Mouse (Mus musculus): ENCODE data around the gene Olfr401. TPM values are rescaled to one million over a fixed set of nuclear protein-coding genes. Genes with fewer than 3 reads are reported as not detected.
"Not testable (repeated sequence)": the region's sequence is repeated elsewhere in the genome, so short reads cannot be mapped to it uniquely, and the experiment has no call there.

Olfr401 gene
- not detected in 2 replicates for polyA plus RNA-seq (2016; fragmentation: Nextera tagmentation; extraction: Ambion mirVana)

DNA sequence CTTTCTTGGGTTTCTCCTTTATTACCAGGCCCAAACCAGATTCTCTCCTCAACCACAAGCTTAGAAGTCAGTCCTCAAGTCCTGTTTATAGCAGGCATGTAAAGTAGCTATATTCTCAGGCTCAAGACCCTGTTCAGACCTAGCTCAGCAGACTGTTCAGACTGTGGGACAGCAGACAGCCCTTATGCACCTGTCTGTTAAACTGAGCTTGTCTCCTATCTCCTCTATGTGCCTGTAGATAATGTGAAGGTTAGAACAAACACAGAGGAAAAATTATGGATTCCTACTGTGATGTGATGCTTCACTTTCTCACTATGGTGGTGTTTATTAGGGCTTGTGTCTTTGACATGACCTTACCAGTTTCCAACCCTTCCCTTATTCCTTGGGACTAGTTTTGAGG lies at the start of gene Olfr401:
Olfr401 (plus strand) TSS at position 301 of the 400 bp plus-strand sequence.
- no peaks in the 10 kb centered on the region for H3K4me1 ChIP-seq
- H3K4me3 ChIP-seq: no peak within 1 kb of the TSS
- H3K4me2 ChIP-seq (replicated peaks): no peak within 1 kb of the TSS
- H3K36me3 ChIP-seq: no peaks in the 10 kb centered on the region
- no peak for ATAC-seq (ENCODE audit: insufficient number of reproducible peaks, insufficient read depth, low FRiP score, low TSS enrichment)
- no peak within 1 kb of the TSS for H3K27ac ChIP-seq
- H3K27me3 ChIP-seq: no peaks in the 10 kb centered on the region
- H3K9ac ChIP-seq: no peak within 1 kb of the TSS
- peaks cover 8% of the 10 kb centered on the region for H3K9me3 ChIP-seq

DNA sequence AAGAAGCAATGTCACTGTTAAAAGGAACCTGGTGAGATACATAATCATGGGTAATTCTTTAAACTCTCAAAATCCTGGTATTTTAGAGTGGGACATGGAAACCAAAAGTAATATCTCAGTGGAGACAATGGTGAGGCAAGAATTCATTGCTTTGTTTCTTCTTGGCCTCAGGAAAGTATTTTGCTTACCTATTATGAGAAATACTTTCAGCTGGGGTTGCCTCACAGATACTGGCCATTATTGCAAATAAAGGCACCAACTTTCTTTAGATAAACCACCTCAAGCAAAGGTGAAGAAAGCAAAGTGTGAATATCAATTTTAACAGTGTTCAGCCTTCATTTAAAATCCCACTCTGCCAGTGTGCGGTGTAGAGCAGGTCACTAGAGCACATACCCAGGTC lies 43.9 kb upstream of the Olfr401 start, which contains the start of gene Zfp616:
Zfp616 (plus strand) TSS at position 301 of the 400 bp plus-strand sequence.
- H3K9ac ChIP-seq: no peak within 1 kb of the TSS
- no peak within 1 kb of the TSS for H3K4me3 ChIP-seq
- no peaks in the 10 kb centered on the region for H3K4me1 ChIP-seq
- H3K27me3 ChIP-seq: no peaks in the 10 kb centered on the region
- H3K4me2 ChIP-seq (replicated peaks): no peak within 1 kb of the TSS
- H3K27ac ChIP-seq: no peak within 1 kb of the TSS
- 89% methylated on average over 1 of the region's 1 CpGs for WGBS
- 0 out of 2 replicates have a peak, but pooled peaks cover 3% of the 10 kb centered on the region for H3K9me3 ChIP-seq
- ATAC-seq (ENCODE audit: insufficient number of reproducible peaks, insufficient read depth, low FRiP score, low TSS enrichment): no peak
- H3K36me3 ChIP-seq: no peaks in the 10 kb centered on the region

DNA sequence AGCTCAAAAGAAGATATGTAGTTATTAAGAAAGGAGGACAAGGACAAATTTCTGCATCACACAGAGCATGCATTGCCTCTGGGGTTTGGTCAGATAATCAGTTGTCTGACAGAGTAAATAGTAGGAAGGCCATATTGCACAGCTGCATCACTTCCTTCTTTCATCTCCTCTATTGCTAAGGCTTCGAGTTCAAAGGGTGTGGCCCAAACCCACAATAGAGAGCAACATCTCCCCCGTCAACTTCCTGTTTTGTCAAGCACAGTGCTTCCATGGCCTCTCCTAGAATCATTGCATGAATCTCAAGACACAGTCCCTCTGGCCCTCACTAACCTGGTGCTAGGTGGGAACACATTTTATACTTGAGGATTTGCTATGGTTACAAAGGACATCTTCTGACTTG lies 12.8 kb upstream of the Olfr401 start:
- no peak for ATAC-seq (ENCODE audit: insufficient number of reproducible peaks, insufficient read depth, low FRiP score, low TSS enrichment)
- no peak overlapping the region for H3K9ac ChIP-seq
- H3K4me1 ChIP-seq: no peaks in the 10 kb centered on the region
- no peak overlapping the region for H3K4me3 ChIP-seq
- 63% methylated on average over 2 of the region's 2 CpGs for WGBS
- H3K4me2 ChIP-seq (replicated peaks): no peak overlapping the region
- H3K36me3 ChIP-seq: no peaks in the 10 kb centered on the region
- H3K9me3 ChIP-seq: no peaks in the 10 kb centered on the region
- H3K27me3 ChIP-seq: no peaks in the 10 kb centered on the region
- H3K27ac ChIP-seq: no peak overlapping the region

GRCm38 (mm10) chr11:74101507-74101906 lies 12.0 kb upstream of the Olfr401 start:
- Histone ChIP-seq H3K4me2 (replicated peaks) (no peak overlapping the region), H3K36me3 (no peaks in the 10 kb centered on the region), H3K4me3 (no peak overlapping the region), H3K4me1 (no peaks in the 10 kb centered on the region), H3K27me3 (no peaks in the 10 kb centered on the region), H3K9me3 (no peaks in the 10 kb centered on the region), H3K9ac (no peak overlapping the region), H3K27ac (no peak overlapping the region)
- no peak for ATAC-seq (ENCODE audit: insufficient number of reproducible peaks, insufficient read depth, low FRiP score, low TSS enrichment)
- 50% methylated on average over 2 of the region's 2 CpGs for WGBS

- Histone ChIP-seq H3K9ac (no peak overlapping the region), H3K4me2 (replicated peaks) (no peak overlapping the region), H3K4me1 (no peaks in the 10 kb centered on the region), H3K27me3 (no peaks in the 10 kb centered on the region), H3K36me3 (no peaks in the 10 kb centered on the region), H3K4me3 (no peak overlapping the region), H3K27ac (no peak overlapping the region), H3K9me3 (no peaks in the 10 kb centered on the region)
- WGBS: 29% methylated on average over 5 of the region's 5 CpGs
- no peak for ATAC-seq (ENCODE audit: insufficient number of reproducible peaks, insufficient read depth, low FRiP score, low TSS enrichment)
Measured at GRCm38 (mm10) chr11:74105066-74105465, 8.4 kb upstream of the Olfr401 start.

GRCm38 (mm10) chr11:74140001-74140400 lies 26.5 kb downstream of the Olfr401 start:
- 33% methylated on average over 1 of the region's 1 CpGs for WGBS
- H3K27ac ChIP-seq; H3K9ac ChIP-seq; H3K36me3 ChIP-seq; H3K27me3 ChIP-seq; H3K9me3 ChIP-seq; H3K4me3 ChIP-seq; ATAC-seq (ENCODE audit: insufficient number of reproducible peaks, insufficient read depth, low FRiP score, low TSS enrichment); H3K4me1 ChIP-seq; H3K4me2 ChIP-seq (replicated peaks): not testable (repeated sequence)

DNA sequence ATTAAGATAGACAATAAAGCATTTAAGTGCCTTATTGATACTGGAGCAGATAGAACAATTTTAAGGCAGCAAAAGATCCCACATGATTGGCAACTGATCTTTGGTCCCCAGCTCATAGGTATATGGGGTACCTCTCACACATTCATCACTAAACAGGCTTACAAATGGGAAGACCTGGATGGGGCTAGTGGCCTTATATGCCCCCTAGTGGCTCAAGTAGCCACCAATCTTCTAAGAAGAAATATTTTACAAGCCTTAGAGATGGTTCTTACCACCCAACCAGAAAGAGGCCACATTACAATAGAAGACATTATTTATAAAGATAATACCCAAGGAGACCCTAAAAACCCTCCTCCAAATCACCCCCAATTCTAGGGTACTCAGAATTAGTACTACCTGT lies 32.4 kb downstream of the Olfr401 start:
- no peaks in the 10 kb centered on the region for H3K27me3 ChIP-seq
- H3K4me1 ChIP-seq: no peaks in the 10 kb centered on the region
- ATAC-seq (ENCODE audit: insufficient number of reproducible peaks, insufficient read depth, low FRiP score, low TSS enrichment): no peak
- H3K4me2 ChIP-seq (replicated peaks): no peak overlapping the region
- H3K9me3 ChIP-seq: peaks cover 26% of the 10 kb centered on the region
- no peak overlapping the region for H3K27ac ChIP-seq
- H3K36me3 ChIP-seq: no peaks in the 10 kb centered on the region
- H3K4me3 ChIP-seq: no peak overlapping the region
- H3K9ac ChIP-seq: no peak overlapping the region

- Histone ChIP-seq H3K9ac (no peak within 1 kb of the TSS), H3K4me1 (no peaks in the 10 kb centered on the region), H3K27ac (no peak within 1 kb of the TSS), H3K4me3 (no peak within 1 kb of the TSS), H3K4me2 (replicated peaks) (no peak within 1 kb of the TSS), H3K9me3 (peaks cover 9% of the 10 kb centered on the region; the same call in 1 of the 2 replicates), H3K36me3 (no peaks in the 10 kb centered on the region), H3K27me3 (no peaks in the 10 kb centered on the region)
- WGBS: 59% methylated on average over 3 of the region's 3 CpGs
- ATAC-seq (ENCODE audit: insufficient number of reproducible peaks, insufficient read depth, low FRiP score, low TSS enrichment): no peak
Measured at GRCm38 (mm10) chr11:74153229-74153628, 39.7 kb downstream of the Olfr401 start, which contains the start of gene Olfr402. Gene Olfr402, plus strand, starts transcription at chr11:74153529.

- no peaks in the 10 kb centered on the region for H3K27me3 ChIP-seq
- H3K36me3 ChIP-seq: no peaks in the 10 kb centered on the region
- H3K9ac ChIP-seq: no peak overlapping the region
- H3K4me2 ChIP-seq (replicated peaks): no peak overlapping the region
- no peaks in the 10 kb centered on the region for H3K4me1 ChIP-seq
- no peak for ATAC-seq (ENCODE audit: insufficient number of reproducible peaks, insufficient read depth, low FRiP score, low TSS enrichment)
- H3K9me3 ChIP-seq: peaks cover 2% of the 10 kb centered on the region; the same call in 1 of the 2 replicates
- H3K27ac ChIP-seq: no peak overlapping the region
- no peak overlapping the region for H3K4me3 ChIP-seq
Measured at GRCm38 (mm10) chr11:74168771-74169170, 55.3 kb downstream of the Olfr401 start.

Other genes with a start within 250 kb of the Olfr401 start
- not detected in 2 replicates for gene Olfr394, start 222.9 kb upstream of the Olfr401 start, polyA plus RNA-seq (2016; fragmentation: Nextera tagmentation; extraction: Ambion mirVana)
- not detected in 2 replicates for gene Olfr395, start 204.4 kb upstream of the Olfr401 start, polyA plus RNA-seq (2016; fragmentation: Nextera tagmentation; extraction: Ambion mirVana)
- gene Olfr23, start 177.0 kb upstream of the Olfr401 start, polyA plus RNA-seq (2016; fragmentation: Nextera tagmentation; extraction: Ambion mirVana): 0.06 TPM in 1 of 2 replicates, not detected in the other
- not detected in 2 replicates for gene Olfr397, start 152.9 kb upstream of the Olfr401 start, polyA plus RNA-seq (2016; fragmentation: Nextera tagmentation; extraction: Ambion mirVana)
- gene Olfr398, start 123.3 kb upstream of the Olfr401 start, polyA plus RNA-seq (2016; fragmentation: Nextera tagmentation; extraction: Ambion mirVana): not detected in 2 replicates
- gene Olfr139, start 57.2 kb upstream of the Olfr401 start, polyA plus RNA-seq (2016; fragmentation: Nextera tagmentation; extraction: Ambion mirVana): not detected in 2 replicates
- not detected in 2 replicates for gene Olfr399, start 57.1 kb upstream of the Olfr401 start, polyA plus RNA-seq (2016; fragmentation: Nextera tagmentation; extraction: Ambion mirVana)
- gene Zfp616, start 43.8 kb upstream of the Olfr401 start, polyA plus RNA-seq (2016; fragmentation: Nextera tagmentation; extraction: Ambion mirVana): not detected in 2 replicates
- not detected in 2 replicates for gene Olfr402, start 39.8 kb downstream of the Olfr401 start, polyA plus RNA-seq (2016; fragmentation: Nextera tagmentation; extraction: Ambion mirVana)
- not detected in 2 replicates for gene Olfr403, start 72.5 kb downstream of the Olfr401 start, polyA plus RNA-seq (2016; fragmentation: Nextera tagmentation; extraction: Ambion mirVana)
- not detected in 2 replicates for gene Olfr43, start 97.7 kb downstream of the Olfr401 start, polyA plus RNA-seq (2016; fragmentation: Nextera tagmentation; extraction: Ambion mirVana)
- gene Olfr406, start 146.1 kb downstream of the Olfr401 start, polyA plus RNA-seq (2016; fragmentation: Nextera tagmentation; extraction: Ambion mirVana): not detected in 2 replicates
- not detected in 2 replicates for gene Olfr59, start 170.0 kb downstream of the Olfr401 start, polyA plus RNA-seq (2016; fragmentation: Nextera tagmentation; extraction: Ambion mirVana)
- 0.05 TPM in 1 of 2 replicates, not detected in the other for gene Olfr410, start 224.3 kb downstream of the Olfr401 start, polyA plus RNA-seq (2016; fragmentation: Nextera tagmentation; extraction: Ambion mirVana)
- not detected in 2 replicates for gene Olfr411, start 238.9 kb downstream of the Olfr401 start, polyA plus RNA-seq (2016; fragmentation: Nextera tagmentation; extraction: Ambion mirVana)
- not detected in 2 replicates for gene Olfr412, start 248.4 kb downstream of the Olfr401 start, polyA plus RNA-seq (2016; fragmentation: Nextera tagmentation; extraction: Ambion mirVana)